Mouse (Mus musculus): ENCODE results near the gene Prkd2. TPM values are rescaled to one million over a fixed set of nuclear protein-coding genes. Genes with fewer than 3 reads are reported as not detected.

The Prkd2 gene
- polyA plus RNA-seq (2015; fragmentation: Nextera tagmentation; extraction: Ambion mirVana) = 3.2 and 3.8 TPM in 2 replicates

DNA sequence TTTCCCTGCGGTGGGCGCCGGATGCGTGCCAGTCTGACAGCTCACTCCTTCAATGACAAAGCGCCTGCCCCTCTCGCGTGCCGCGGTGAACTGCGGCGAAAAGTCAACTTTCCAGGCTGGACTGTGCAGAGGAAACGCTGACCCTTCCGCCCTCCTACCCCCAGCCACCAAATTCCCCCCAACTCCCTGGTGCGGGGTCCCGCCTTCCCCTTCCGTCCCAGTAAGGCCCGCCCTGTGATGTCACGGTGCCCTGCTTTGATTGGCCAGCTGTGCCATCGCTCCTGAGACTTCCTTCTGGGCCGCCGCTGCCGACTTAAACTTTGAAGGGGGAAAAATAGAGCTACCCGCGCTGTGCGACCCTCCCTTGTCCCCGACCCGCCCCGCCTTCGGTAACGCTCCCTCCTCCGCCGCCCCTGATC, at the start of gene Prkd2:
Gene Prkd2, plus strand, starts transcription at position 258 of the 419 bp plus-strand sequence.
- H3K9ac ChIP-seq = peak within 1 kb of the TSS; percentile 82
- peaks cover 67% of the 10 kb centered on the region for H3K4me1 ChIP-seq (replicated peaks)

DNA sequence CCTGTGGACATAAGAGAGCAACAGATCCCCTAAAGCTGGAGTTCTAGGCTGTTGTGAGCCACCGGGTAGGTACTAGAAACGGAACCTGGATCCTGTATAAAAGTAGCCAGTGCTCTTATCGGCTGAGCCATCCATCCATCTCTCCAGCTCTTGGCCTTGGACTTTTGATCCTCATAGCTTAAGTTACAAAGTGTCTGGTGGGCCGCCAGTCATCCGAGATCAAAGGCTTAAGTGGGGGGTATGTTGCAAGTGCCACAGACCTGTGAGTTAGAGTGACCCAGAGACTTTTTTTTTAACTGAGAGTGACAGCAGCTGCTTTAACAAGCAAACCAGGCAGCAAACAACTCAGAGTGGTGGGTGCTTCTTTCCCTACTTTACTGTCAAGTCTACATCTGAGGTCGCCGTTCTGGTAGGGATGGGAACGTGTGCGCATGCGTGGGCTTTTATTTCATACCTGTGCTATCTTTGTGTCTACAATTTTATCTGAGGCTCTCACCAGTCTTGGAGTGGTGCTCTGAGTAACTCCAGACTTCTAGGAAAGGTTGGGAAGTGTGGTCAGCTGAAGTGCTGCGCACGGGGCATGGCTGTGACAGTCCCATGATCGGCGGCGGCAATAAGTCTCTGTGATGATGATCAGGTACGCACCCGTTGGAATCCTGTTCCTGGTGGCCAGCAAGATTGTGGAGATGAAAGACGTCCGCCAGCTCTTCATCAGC, 49.5 kb upstream of the Prkd2 start:
- peak overlapping the region; percentile 8; the same call in 1 of the 2 replicates for H3K4me2 ChIP-seq
- H3K36me3 ChIP-seq (replicated peaks) = peaks cover 100% of the 10 kb centered on the region
- no peaks in the 10 kb centered on the region for H3K27me3 ChIP-seq
- H3K9ac ChIP-seq = no peak overlapping the region
- WGBS (ENCODE audit: insufficient replicate concordance) = 86% methylated on average over 19 of the region's 19 CpGs
- no peak for ATAC-seq (ENCODE audit: insufficient read depth)
- H3K4me1 ChIP-seq (replicated peaks) = peaks cover 15% of the 10 kb centered on the region
- H3K9me3 ChIP-seq (replicated peaks) = no peaks in the 10 kb centered on the region
- peak overlapping the region; percentile 1; the same call in 1 of the 2 replicates for H3K4me3 ChIP-seq (replicated peaks)
- 0 out of 2 replicates have a peak overlapping the region, but pooled peaks have one; percentile 3 for H3K27ac ChIP-seq (replicated peaks)

More for the DNA sequence above, at the start of gene Prkd2:
- under 1% methylated on average over 32 of the region's 32 CpGs for WGBS (ENCODE audit: insufficient replicate concordance)
- H3K27me3 ChIP-seq = no peaks in the 10 kb centered on the region
- ATAC-seq (ENCODE audit: insufficient read depth) = peak; percentile 65
- H3K4me2 ChIP-seq = peak within 1 kb of the TSS; percentile 95
- peak within 1 kb of the TSS; percentile 79 for H3K27ac ChIP-seq (replicated peaks)
- peak within 1 kb of the TSS; percentile 77 for H3K4me3 ChIP-seq (replicated peaks)
- H3K36me3 ChIP-seq (replicated peaks) = peaks cover 39% of the 10 kb centered on the region
- H3K9me3 ChIP-seq (replicated peaks) = no peaks in the 10 kb centered on the region

DNA sequence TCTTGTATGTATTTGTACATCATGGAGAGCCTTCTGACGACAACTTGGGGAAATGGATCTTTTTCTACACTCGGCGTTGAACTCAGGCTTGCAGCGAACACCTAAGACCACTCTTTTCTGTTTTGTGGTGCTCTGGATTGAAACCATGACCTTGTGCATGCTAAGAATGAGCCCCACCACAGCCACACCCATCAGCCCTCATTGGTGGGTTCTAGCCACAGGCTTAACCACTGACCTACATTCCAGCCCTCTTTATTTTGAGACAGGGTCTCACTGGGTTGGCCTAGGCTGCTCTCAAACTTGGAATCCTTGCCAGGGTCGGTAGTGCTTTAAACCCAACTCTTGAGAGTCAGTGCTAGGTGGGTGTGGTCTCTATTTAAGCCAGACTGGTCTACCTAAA, 47.8 kb upstream of the Prkd2 start:
- no peaks in the 10 kb centered on the region for H3K9me3 ChIP-seq (replicated peaks)
- no peaks in the 10 kb centered on the region for H3K27me3 ChIP-seq
- no peak for ATAC-seq (ENCODE audit: insufficient read depth)
- H3K4me3 ChIP-seq (replicated peaks) = no peak overlapping the region
- H3K4me2 ChIP-seq = no peak overlapping the region
- 92% methylated on average over 5 of the region's 5 CpGs for WGBS (ENCODE audit: insufficient replicate concordance)
- H3K36me3 ChIP-seq (replicated peaks) = peaks cover 99% of the 10 kb centered on the region
- H3K27ac ChIP-seq (replicated peaks) = no peak overlapping the region
- no peak overlapping the region for H3K9ac ChIP-seq
- peaks cover 10% of the 10 kb centered on the region for H3K4me1 ChIP-seq (replicated peaks)

DNA sequence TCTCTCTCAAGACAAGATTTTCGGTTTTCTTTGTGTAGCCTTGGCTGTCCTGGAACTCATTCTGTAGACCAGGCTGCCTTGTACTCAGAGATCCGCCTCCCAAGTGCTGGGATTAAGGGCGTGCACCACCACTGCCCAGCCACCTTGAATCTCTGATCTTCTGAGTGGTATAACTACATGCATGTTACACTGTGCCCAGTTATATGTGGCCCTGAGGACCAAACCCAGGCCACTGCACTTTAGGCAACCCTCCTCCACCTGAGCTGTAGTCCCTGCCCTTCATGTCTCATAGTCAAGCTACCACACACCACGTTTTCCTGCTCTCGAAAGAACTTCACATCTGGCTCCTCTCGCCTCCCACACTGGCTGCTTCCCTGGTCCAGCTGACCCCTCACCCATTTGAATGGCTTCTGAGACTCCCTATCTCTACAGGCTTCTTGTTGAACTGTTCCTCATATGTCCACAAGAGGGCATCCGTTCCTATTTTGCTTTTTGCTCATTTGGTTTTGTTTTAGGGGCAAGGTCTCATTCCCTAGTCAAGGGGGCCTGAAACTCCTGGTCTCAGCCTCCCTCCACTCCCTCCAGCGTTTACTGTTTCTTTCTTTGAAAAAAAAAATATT, 38.2 kb upstream of the Prkd2 start:
- Histone ChIP-seq H3K36me3 (replicated peaks) (peaks cover 6% of the 10 kb centered on the region), H3K4me2 (no peak overlapping the region), H3K4me1 (replicated peaks) (peaks cover 8% of the 10 kb centered on the region; the same call in 1 of the 2 replicates), H3K9me3 (replicated peaks) (no peaks in the 10 kb centered on the region), H3K4me3 (replicated peaks) (no peak overlapping the region), H3K27me3 (no peaks in the 10 kb centered on the region), H3K27ac (replicated peaks) (no peak overlapping the region), H3K9ac (no peak overlapping the region)
- no peak for ATAC-seq (ENCODE audit: insufficient read depth)
- WGBS (ENCODE audit: insufficient replicate concordance) = 26% methylated on average over 8 of the region's 8 CpGs

DNA sequence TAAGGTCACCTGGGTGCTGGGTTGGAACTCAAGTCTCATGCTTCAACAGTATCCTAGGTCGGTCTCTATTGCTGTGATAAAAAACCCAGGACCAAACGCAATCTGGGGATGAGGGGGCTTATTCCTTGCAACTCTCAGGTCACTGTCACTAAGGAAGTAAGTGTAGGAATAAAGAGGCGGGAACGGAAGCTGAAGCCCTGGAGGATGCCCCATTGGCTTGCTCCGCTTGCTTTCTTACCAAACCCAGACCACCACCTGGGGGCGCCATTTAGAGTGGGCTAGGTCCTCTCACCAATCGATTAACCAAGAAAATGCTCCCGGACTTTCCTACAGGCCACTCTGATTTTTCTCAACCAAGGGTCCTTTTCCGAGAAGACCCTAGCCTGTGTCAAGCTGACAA, 34.8 kb upstream of the Prkd2 start:
- no peak overlapping the region for H3K4me3 ChIP-seq (replicated peaks)
- H3K9ac ChIP-seq = no peak overlapping the region
- H3K36me3 ChIP-seq (replicated peaks) = peaks cover 22% of the 10 kb centered on the region; the same call in 1 of the 2 replicates
- ATAC-seq (ENCODE audit: insufficient read depth) = no peak
- peaks cover 23% of the 10 kb centered on the region for H3K4me1 ChIP-seq (replicated peaks)
- H3K27me3 ChIP-seq = peaks cover 30% of the 10 kb centered on the region
- 73% methylated on average over 9 of the region's 9 CpGs for WGBS (ENCODE audit: insufficient replicate concordance)
- no peak overlapping the region for H3K4me2 ChIP-seq
- no peaks in the 10 kb centered on the region for H3K9me3 ChIP-seq (replicated peaks)
- H3K27ac ChIP-seq (replicated peaks) = no peak overlapping the region

DNA sequence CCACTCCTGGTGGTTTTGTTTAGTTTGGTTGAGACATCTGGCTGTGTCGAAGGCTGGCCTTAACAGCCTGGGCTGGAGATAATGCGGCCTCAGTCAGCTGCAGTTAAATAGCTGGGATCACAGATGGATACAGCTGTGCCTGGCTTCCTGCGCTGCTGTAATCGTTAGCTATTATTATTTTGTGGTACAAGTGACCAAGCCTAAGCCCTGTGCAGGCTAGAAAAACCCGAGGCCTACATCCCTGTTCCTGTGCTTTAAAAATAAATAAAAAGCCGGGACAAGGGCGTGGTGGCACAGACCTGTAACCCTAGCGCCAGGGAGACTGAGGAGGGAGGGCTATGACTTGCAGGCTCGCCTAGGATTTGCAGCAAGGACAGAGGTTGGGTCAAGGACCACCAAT, 34.1 kb upstream of the Prkd2 start:
- Histone ChIP-seq H3K4me1 (replicated peaks) (peaks cover 23% of the 10 kb centered on the region), H3K27ac (replicated peaks) (no peak overlapping the region), H3K27me3 (peaks cover 30% of the 10 kb centered on the region), H3K4me3 (replicated peaks) (no peak overlapping the region), H3K36me3 (replicated peaks) (peaks cover 29% of the 10 kb centered on the region), H3K9me3 (replicated peaks) (no peaks in the 10 kb centered on the region), H3K9ac (no peak overlapping the region), H3K4me2 (no peak overlapping the region)
- ATAC-seq (ENCODE audit: insufficient read depth) = no peak
- WGBS (ENCODE audit: insufficient replicate concordance) = 77% methylated on average over 9 of the region's 9 CpGs

DNA sequence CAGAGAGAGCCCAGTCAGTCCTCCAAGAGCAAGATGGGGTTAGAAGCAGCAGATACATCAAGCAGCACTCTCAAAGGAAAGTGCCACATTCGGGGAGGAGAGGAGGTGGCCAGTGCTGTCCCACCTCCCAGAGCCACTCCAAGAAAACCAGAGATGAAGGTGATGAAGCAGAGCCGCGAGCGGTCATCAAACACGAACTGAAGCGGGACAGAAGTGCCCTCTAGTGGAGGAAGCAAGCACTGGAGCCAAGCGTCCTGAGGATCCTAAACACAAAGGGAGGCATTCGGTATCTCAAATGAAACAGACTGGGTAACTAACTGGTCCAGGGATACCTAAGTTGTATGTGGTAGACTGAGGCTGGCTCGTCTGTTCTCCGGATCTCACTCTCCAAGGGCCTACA, 33.0 kb upstream of the Prkd2 start:
- no peak overlapping the region for H3K4me3 ChIP-seq (replicated peaks)
- no peaks in the 10 kb centered on the region for H3K9me3 ChIP-seq (replicated peaks)
- H3K9ac ChIP-seq = no peak overlapping the region
- no peak overlapping the region for H3K27ac ChIP-seq (replicated peaks)
- H3K4me1 ChIP-seq (replicated peaks) = peaks cover 18% of the 10 kb centered on the region
- ATAC-seq (ENCODE audit: insufficient read depth) = no peak
- 20% methylated on average over 10 of the region's 10 CpGs for WGBS (ENCODE audit: insufficient replicate concordance)
- H3K4me2 ChIP-seq = no peak overlapping the region
- peaks cover 30% of the 10 kb centered on the region for H3K27me3 ChIP-seq
- peaks cover 38% of the 10 kb centered on the region for H3K36me3 ChIP-seq (replicated peaks)

DNA sequence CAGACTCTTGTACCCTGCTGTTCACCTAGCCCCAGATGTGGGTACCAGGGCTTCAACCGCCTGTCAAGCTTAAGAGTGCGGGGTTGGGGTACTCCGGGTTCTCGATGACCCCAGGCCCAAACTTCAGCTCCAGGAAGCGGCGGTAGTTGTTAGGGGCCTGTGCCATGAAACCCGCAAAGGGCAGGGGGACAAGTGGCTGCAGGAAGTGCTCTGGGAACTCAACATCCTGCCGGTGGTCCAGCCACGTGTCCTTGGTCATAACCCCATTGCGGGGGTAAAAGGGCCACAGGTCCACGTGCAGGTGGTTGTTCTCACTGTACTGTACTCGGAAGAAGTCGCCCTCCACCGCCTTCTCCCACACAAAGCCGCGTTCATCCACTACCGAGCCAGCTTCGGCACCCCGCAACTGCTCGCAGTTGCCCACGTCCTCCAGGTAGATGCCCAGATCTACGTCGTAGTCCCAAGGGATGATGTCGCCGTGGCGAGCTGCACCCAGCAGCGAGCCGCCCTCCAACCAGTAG, 32.2 kb upstream of the Prkd2 start:
- Histone ChIP-seq H3K27ac (replicated peaks) (no peak overlapping the region), H3K9ac (no peak overlapping the region), H3K4me3 (replicated peaks) (0 out of 2 replicates have a peak overlapping the region, but pooled peaks have one; percentile 22), H3K4me2 (peak overlapping the region; percentile 55; the same call in 1 of the 2 replicates), H3K4me1 (replicated peaks) (peaks cover 19% of the 10 kb centered on the region), H3K36me3 (replicated peaks) (peaks cover 38% of the 10 kb centered on the region), H3K27me3 (peaks cover 30% of the 10 kb centered on the region), H3K9me3 (replicated peaks) (no peaks in the 10 kb centered on the region)
- no peak for ATAC-seq (ENCODE audit: insufficient read depth)
- WGBS (ENCODE audit: insufficient replicate concordance) = 62% methylated on average over 28 of the region's 28 CpGs

DNA sequence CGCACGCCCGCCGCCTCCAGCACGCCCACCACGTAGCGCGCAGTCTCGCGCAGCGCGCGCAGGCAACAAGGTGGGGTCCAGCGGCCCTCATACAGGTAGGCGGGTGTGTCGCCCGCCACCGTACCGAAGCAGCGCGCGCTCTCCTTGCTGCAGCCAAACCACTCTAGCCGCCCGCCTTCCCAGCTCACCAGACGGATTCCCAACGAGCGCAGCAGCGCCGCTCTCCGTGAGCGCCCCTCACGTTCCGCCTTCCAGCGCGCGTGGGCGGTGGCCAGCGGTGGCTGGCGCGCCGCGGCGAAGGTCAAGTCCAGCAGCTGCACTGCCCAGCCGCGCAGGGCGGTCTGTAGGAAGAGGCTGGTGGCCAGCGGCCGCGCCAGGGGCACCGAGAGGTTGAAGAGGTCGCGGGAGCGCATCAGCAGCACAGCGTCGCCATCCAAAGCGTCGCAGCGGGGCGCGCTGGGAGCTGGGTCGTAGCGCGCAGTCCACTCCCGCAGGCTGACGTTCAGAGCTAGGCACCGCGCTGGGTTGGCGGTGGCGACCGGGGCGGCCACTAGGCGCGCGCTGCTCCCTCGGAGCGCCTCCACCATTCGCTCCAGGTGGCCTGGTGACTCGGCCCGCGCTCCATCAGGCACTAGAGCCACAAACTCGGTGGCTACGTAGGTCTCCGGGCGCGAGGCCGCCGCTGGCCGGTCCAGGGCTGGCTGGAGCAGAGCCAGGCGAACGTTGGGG, 31.6 kb upstream of the Prkd2 start:
- 29% methylated on average over 90 of the region's 90 CpGs for whole genome bisulfite sequencing (ENCODE audit: insufficient replicate concordance)
- H3K4me3 ChIP-seq (replicated peaks) = peak overlapping the region; percentile 22; the same call in 1 of the 2 replicates
- H3K9ac ChIP-seq = no peak overlapping the region
- peak overlapping the region; percentile 55 for H3K4me2 ChIP-seq
- no peak overlapping the region for H3K27ac ChIP-seq (replicated peaks)
- H3K36me3 ChIP-seq (replicated peaks) = peaks cover 38% of the 10 kb centered on the region
- ATAC-seq (ENCODE audit: insufficient read depth) = peak; percentile 20; the same call in 1 of the 2 replicates
- peaks cover 25% of the 10 kb centered on the region for H3K4me1 ChIP-seq (replicated peaks)
- H3K27me3 ChIP-seq = peaks cover 30% of the 10 kb centered on the region
- H3K9me3 ChIP-seq (replicated peaks) = no peaks in the 10 kb centered on the region

DNA sequence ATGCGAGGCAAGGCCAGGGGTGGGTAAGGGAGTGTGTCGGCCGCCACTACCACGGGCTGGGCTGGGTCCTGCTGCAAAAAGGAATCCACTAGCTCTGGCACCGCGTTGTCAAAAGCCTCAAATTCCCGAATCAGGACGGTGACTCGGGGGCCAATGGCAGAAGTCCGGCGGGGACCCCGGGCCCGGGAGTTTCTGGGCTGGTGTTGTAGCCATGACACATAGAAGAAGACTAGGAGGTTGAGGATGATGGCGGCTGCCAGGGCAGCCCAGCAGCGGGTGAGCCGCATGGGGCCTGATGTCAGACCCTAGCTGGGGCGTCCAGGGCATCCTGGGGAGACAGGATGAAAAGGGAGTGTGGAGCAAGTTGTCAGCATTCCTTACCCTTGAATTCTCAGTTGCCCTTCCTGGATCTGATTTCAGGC, 31.0 kb upstream of the Prkd2 start:
- Histone ChIP-seq H3K36me3 (replicated peaks) (peaks cover 38% of the 10 kb centered on the region), H3K4me2 (peak overlapping the region; percentile 55), H3K4me1 (replicated peaks) (peaks cover 25% of the 10 kb centered on the region), H3K9me3 (replicated peaks) (no peaks in the 10 kb centered on the region), H3K27ac (replicated peaks) (no peak overlapping the region), H3K9ac (no peak overlapping the region), H3K27me3 (peaks cover 30% of the 10 kb centered on the region), H3K4me3 (replicated peaks) (no peak overlapping the region)
- 50% methylated on average over 17 of the region's 17 CpGs for WGBS (ENCODE audit: insufficient replicate concordance)
- ATAC-seq (ENCODE audit: insufficient read depth) = no peak

DNA sequence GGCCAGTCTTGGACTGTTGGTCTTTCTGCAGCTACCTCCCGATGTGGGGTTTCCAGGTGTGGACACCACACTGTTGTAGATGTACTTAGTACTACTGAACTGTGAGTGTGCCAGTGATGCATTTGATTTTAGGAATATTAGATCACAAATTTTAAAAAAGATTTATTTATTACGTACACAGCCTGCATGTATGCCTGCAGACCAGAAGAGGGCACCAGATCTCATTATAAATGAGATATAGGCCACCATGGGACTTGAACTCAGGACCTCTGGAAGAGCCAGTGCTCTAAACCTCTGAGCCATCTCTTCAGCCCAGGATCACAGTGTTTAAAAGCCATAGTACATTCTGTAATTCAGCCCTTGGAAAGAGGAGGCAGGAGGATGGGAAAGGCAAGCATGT, 30.2 kb upstream of the Prkd2 start:
- H3K9ac ChIP-seq = no peak overlapping the region
- H3K4me2 ChIP-seq = no peak overlapping the region
- WGBS (ENCODE audit: insufficient replicate concordance) = 64% methylated on average over 2 of the region's 2 CpGs
- peaks cover 30% of the 10 kb centered on the region for H3K27me3 ChIP-seq
- no peaks in the 10 kb centered on the region for H3K9me3 ChIP-seq (replicated peaks)
- ATAC-seq (ENCODE audit: insufficient read depth) = no peak
- H3K4me1 ChIP-seq (replicated peaks) = peaks cover 32% of the 10 kb centered on the region
- H3K36me3 ChIP-seq (replicated peaks) = peaks cover 38% of the 10 kb centered on the region
- H3K4me3 ChIP-seq (replicated peaks) = no peak overlapping the region
- H3K27ac ChIP-seq (replicated peaks) = no peak overlapping the region
